Mouse (Mus musculus): ENCODE measurements at regions not wholly inside any gene's neighbourhood (a gene's known extent, or its start where the extent isn't known, plus 50 kb on each side); places are given as distances from the start of the nearest gene placed in this dataset.

- Histone ChIP-seq H3K4me1 (replicated peaks; ENCODE audit: control insufficient read depth, insufficient read depth, low read length) (0 out of 2 replicates have a peak, but pooled peaks cover 3% of the 10 kb centered on the region), H3K4me3 (ENCODE audit: low read length) (no peak overlapping the region), H3K9ac (ENCODE audit: low read length) (no peak overlapping the region), H3K9me3 (ENCODE audit: control insufficient read depth, low read length) (no peaks in the 10 kb centered on the region), H3K27ac (ENCODE audit: low read length) (no peak overlapping the region), H3K36me3 (ENCODE audit: control insufficient read depth, insufficient read depth, low read length) (no peaks in the 10 kb centered on the region), H3K27me3 (ENCODE audit: control insufficient read depth, insufficient read depth, low read depth, low read length) (no peaks in the 10 kb centered on the region), H3K4me2 (ENCODE audit: low read depth, low read length) (no peak overlapping the region)
- no peak for ATAC-seq (ENCODE audit: low read depth)
- 38% methylated on average over 5 of the region's 5 CpGs for WGBS
Measured at GRCm38 (mm10) chr7:71139068-71139467, 212.2 kb downstream of the Gm10295 start.

- Histone ChIP-seq H3K36me3 (ENCODE audit: control insufficient read depth, insufficient read depth, low read length) (no peaks in the 10 kb centered on the region), H3K4me3 (ENCODE audit: low read length) (no peak overlapping the region), H3K27ac (ENCODE audit: low read length) (no peak overlapping the region), H3K27me3 (ENCODE audit: control insufficient read depth, insufficient read depth, low read depth, low read length) (no peaks in the 10 kb centered on the region), H3K9ac (ENCODE audit: low read length) (no peak overlapping the region), H3K4me1 (replicated peaks; ENCODE audit: control insufficient read depth, insufficient read depth, low read length) (no peaks in the 10 kb centered on the region), H3K9me3 (ENCODE audit: control insufficient read depth, low read length) (no peaks in the 10 kb centered on the region), H3K4me2 (ENCODE audit: low read depth, low read length) (no peak overlapping the region)
- 97% methylated on average over 1 of the region's 1 CpGs for WGBS
- ATAC-seq (ENCODE audit: low read depth), result no peak
Measured at GRCm38 (mm10) chr7:71129981-71130380, 221.3 kb downstream of the Gm10295 start.

- no peak overlapping the region for H3K4me3 ChIP-seq (ENCODE audit: low read length)
- H3K27ac ChIP-seq (ENCODE audit: low read length), result no peak overlapping the region
- H3K9me3 ChIP-seq (ENCODE audit: control insufficient read depth, low read length), result no peaks in the 10 kb centered on the region
- WGBS, result 42% methylated on average over 3 of the region's 3 CpGs
- H3K9ac ChIP-seq (ENCODE audit: low read length), result no peak overlapping the region
- H3K36me3 ChIP-seq (ENCODE audit: control insufficient read depth, insufficient read depth, low read length), result no peaks in the 10 kb centered on the region
- H3K4me2 ChIP-seq (ENCODE audit: low read depth, low read length), result no peak overlapping the region
- H3K27me3 ChIP-seq (ENCODE audit: control insufficient read depth, insufficient read depth, low read depth, low read length), result no peaks in the 10 kb centered on the region
- H3K4me1 ChIP-seq (replicated peaks; ENCODE audit: control insufficient read depth, insufficient read depth, low read length), result no peaks in the 10 kb centered on the region
- ATAC-seq (ENCODE audit: low read depth), result no peak
Measured at GRCm38 (mm10) chr7:71128928-71129327, 222.4 kb downstream of the Gm10295 start.

DNA sequence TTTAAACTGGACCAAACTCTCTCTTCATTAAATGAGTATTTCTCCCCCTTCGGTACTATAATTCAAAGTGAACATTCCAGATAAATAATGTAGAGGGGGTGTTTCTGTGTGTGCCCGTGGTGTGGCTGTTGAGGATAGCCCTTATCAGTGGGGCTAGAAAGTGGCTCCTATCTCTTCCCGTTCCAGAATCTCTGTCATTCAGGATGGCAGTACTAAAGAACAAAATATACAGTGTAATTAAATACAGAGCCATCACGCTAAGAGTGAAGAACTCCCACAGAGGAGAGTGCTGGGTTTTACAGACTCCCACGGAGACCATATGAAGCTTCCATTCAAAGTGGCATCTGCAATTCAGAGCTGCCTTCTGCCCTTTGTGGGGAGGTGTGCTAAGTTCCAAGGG is 229.8 kb downstream of the Gm10295 start:
- Histone ChIP-seq H3K4me3 (ENCODE audit: low read length) (no peak overlapping the region), H3K27ac (ENCODE audit: low read length) (no peak overlapping the region), H3K36me3 (ENCODE audit: control insufficient read depth, insufficient read depth, low read length) (no peaks in the 10 kb centered on the region), H3K9ac (ENCODE audit: low read length) (no peak overlapping the region), H3K27me3 (ENCODE audit: control insufficient read depth, insufficient read depth, low read depth, low read length) (no peaks in the 10 kb centered on the region), H3K9me3 (ENCODE audit: control insufficient read depth, low read length) (no peaks in the 10 kb centered on the region), H3K4me1 (replicated peaks; ENCODE audit: control insufficient read depth, insufficient read depth, low read length) (no peaks in the 10 kb centered on the region), H3K4me2 (ENCODE audit: low read depth, low read length) (no peak overlapping the region)
- 38% methylated on average over 5 of the region's 5 CpGs for WGBS
- no peak for ATAC-seq (ENCODE audit: low read depth)

DNA sequence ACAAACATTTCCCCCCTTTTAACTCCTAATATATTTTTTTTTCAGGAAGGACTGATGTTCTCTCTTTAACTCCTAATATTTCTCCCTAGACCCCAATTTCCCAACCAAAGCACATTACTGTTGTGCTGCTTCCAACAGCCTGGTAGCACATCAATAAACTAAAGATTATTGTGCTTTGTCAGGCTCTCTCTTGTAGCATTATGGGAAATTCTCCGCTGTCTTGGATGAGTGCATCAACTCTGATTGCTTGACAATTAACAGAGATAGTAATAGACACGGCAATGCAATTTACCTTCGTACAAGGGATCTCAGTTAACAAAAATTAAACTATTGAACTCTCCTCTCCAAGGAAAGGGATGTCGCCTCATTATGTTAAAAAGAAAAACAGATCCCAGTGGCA is 230.3 kb downstream of the Gm10295 start:
- no peak for ATAC-seq (ENCODE audit: low read depth)
- 71% methylated on average over 4 of the region's 4 CpGs for WGBS
- Histone ChIP-seq H3K27me3 (ENCODE audit: control insufficient read depth, insufficient read depth, low read depth, low read length) (no peaks in the 10 kb centered on the region), H3K9me3 (ENCODE audit: control insufficient read depth, low read length) (no peaks in the 10 kb centered on the region), H3K9ac (ENCODE audit: low read length) (no peak overlapping the region), H3K36me3 (ENCODE audit: control insufficient read depth, insufficient read depth, low read length) (no peaks in the 10 kb centered on the region), H3K4me3 (ENCODE audit: low read length) (no peak overlapping the region), H3K27ac (ENCODE audit: low read length) (no peak overlapping the region), H3K4me1 (replicated peaks; ENCODE audit: control insufficient read depth, insufficient read depth, low read length) (no peaks in the 10 kb centered on the region), H3K4me2 (ENCODE audit: low read depth, low read length) (no peak overlapping the region)

- Histone ChIP-seq H3K9me3 (ENCODE audit: control insufficient read depth, low read length) (no peaks in the 10 kb centered on the region), H3K4me2 (ENCODE audit: low read depth, low read length) (no peak overlapping the region), H3K27me3 (ENCODE audit: control insufficient read depth, insufficient read depth, low read depth, low read length) (no peaks in the 10 kb centered on the region), H3K4me3 (ENCODE audit: low read length) (no peak overlapping the region), H3K9ac (ENCODE audit: low read length) (no peak overlapping the region), H3K27ac (ENCODE audit: low read length) (no peak overlapping the region), H3K36me3 (ENCODE audit: control insufficient read depth, insufficient read depth, low read length) (no peaks in the 10 kb centered on the region), H3K4me1 (replicated peaks; ENCODE audit: control insufficient read depth, insufficient read depth, low read length) (no peaks in the 10 kb centered on the region)
- ATAC-seq (ENCODE audit: low read depth), result no peak
- 33% methylated on average over 6 of the region's 6 CpGs for WGBS
Measured at GRCm38 (mm10) chr7:71119987-71120386, 231.3 kb downstream of the Gm10295 start.

DNA sequence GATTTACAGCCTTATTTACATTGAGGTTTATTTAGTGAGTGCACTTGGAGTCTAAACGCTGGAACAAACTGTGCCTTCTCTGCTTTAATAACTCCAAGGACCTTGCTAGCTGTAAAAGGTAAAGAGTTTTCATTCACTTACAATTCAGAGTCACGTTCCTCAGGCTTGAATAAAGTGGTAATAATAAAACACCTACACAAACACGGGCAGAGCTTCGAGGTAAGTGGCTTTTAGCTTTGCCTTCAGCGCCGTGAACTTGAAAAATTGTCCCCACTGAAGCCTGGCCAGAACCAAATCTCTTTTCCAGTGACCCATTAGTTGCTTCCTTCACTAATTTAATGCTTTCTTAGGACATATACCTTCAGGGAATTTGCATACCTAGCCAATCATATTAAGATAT is 244.2 kb downstream of the Gm10295 start:
- WGBS, result 79% methylated on average over 6 of the region's 6 CpGs
- ATAC-seq (ENCODE audit: low read depth), result no peak
- no peaks in the 10 kb centered on the region for H3K9me3 ChIP-seq (ENCODE audit: control insufficient read depth, low read length)

DNA sequence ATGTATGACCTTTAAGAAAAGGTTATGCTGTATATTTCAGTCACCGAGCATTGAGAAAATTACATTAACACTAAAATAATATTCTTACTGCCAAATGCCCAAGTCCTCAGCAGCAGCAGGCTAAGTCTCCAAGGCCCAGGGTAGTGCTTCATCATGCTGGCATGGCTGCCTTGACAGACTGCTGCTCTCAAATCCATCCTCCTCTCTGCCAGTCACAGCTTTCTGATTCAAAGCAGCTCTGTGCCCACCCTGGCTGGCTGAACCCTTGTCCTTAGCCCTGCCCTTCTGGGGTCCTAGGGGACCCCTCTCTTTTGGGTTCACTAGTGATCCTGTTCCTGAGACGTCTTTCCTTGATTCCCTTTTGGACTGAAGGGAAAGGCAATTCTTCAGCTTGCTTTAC is 251.0 kb downstream of the Gm10295 start:
- H3K36me3 ChIP-seq (ENCODE audit: control insufficient read depth, insufficient read depth, low read length), result no peaks in the 10 kb centered on the region
- H3K4me1 ChIP-seq (replicated peaks; ENCODE audit: control insufficient read depth, insufficient read depth, low read length), result no peaks in the 10 kb centered on the region
- no peak overlapping the region for H3K27ac ChIP-seq (ENCODE audit: low read length)
- no peak overlapping the region for H3K4me3 ChIP-seq (ENCODE audit: low read length)
- 60% methylated on average over 2 of the region's 2 CpGs for WGBS
- H3K9me3 ChIP-seq (ENCODE audit: control insufficient read depth, low read length), result no peaks in the 10 kb centered on the region
- no peak overlapping the region for H3K9ac ChIP-seq (ENCODE audit: low read length)
- no peak overlapping the region for H3K4me2 ChIP-seq (ENCODE audit: low read depth, low read length)
- no peaks in the 10 kb centered on the region for H3K27me3 ChIP-seq (ENCODE audit: control insufficient read depth, insufficient read depth, low read depth, low read length)
- no peak for ATAC-seq (ENCODE audit: low read depth)

More for the DNA sequence above, 244.2 kb downstream of the Gm10295 start:
- no peaks in the 10 kb centered on the region for H3K27me3 ChIP-seq (ENCODE audit: control insufficient read depth, insufficient read depth, low read depth, low read length)
- H3K4me2 ChIP-seq (ENCODE audit: low read depth, low read length), result no peak overlapping the region
- no peak overlapping the region for H3K9ac ChIP-seq (ENCODE audit: low read length)
- H3K27ac ChIP-seq (ENCODE audit: low read length), result no peak overlapping the region
- H3K4me1 ChIP-seq (replicated peaks; ENCODE audit: control insufficient read depth, insufficient read depth, low read length), result no peaks in the 10 kb centered on the region
- H3K4me3 ChIP-seq (ENCODE audit: low read length), result no peak overlapping the region
- no peaks in the 10 kb centered on the region for H3K36me3 ChIP-seq (ENCODE audit: control insufficient read depth, insufficient read depth, low read length)

DNA sequence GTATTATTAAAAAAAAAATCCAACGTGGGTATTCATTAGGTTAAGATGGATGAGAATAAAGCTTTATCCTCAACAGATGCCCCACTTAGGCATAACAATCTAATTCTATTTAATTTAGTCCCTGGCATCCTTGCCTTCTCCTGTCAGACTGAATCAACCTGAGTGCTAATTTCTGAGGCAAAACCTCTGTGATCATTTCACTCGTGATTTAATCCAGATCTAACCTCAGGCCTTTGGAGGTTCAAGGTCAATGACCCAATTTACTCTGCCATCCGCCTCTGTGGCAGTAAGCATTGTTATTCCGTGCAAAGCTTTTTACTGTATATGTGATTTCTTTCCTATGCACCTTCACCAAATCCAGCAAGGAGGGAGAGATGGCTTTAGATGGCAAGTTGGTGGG is 253.0 kb downstream of the Gm10295 start:
- no peak overlapping the region for H3K4me2 ChIP-seq (ENCODE audit: low read depth, low read length)
- no peaks in the 10 kb centered on the region for H3K27me3 ChIP-seq (ENCODE audit: control insufficient read depth, insufficient read depth, low read depth, low read length)
- no peak overlapping the region for H3K27ac ChIP-seq (ENCODE audit: low read length)
- no peaks in the 10 kb centered on the region; the same call in 1 of the 2 replicates for H3K4me1 ChIP-seq (replicated peaks; ENCODE audit: control insufficient read depth, insufficient read depth, low read length)
- no peak overlapping the region for H3K4me3 ChIP-seq (ENCODE audit: low read length)
- no peaks in the 10 kb centered on the region for H3K9me3 ChIP-seq (ENCODE audit: control insufficient read depth, low read length)
- WGBS, result 60% methylated on average over 4 of the region's 4 CpGs
- no peaks in the 10 kb centered on the region for H3K36me3 ChIP-seq (ENCODE audit: control insufficient read depth, insufficient read depth, low read length)
- H3K9ac ChIP-seq (ENCODE audit: low read length), result no peak overlapping the region
- no peak for ATAC-seq (ENCODE audit: low read depth)

GRCm38 (mm10) chr7:71093301-71093939 is 257.9 kb downstream of the Gm10295 start:
- peak; percentile 96 for ATAC-seq (ENCODE audit: low read depth)
- WGBS, result 34% methylated on average over 6 of the region's 6 CpGs

More at GRCm38 (mm10) chr7:71093301-71093939, 257.9 kb downstream of the Gm10295 start:
- H3K4me3 ChIP-seq (ENCODE audit: low read length), result no peak overlapping the region
- peak overlapping the region; percentile 79 for H3K27ac ChIP-seq (ENCODE audit: low read length)
- H3K4me1 ChIP-seq (replicated peaks; ENCODE audit: control insufficient read depth, insufficient read depth, low read length), result peaks cover 3% of the 10 kb centered on the region; the same call in 1 of the 2 replicates
- H3K9ac ChIP-seq (ENCODE audit: low read length), result no peak overlapping the region
- no peaks in the 10 kb centered on the region for H3K9me3 ChIP-seq (ENCODE audit: control insufficient read depth, low read length)
- no peaks in the 10 kb centered on the region for H3K36me3 ChIP-seq (ENCODE audit: control insufficient read depth, insufficient read depth, low read length)
- H3K4me2 ChIP-seq (ENCODE audit: low read depth, low read length), result no peak overlapping the region
- H3K27me3 ChIP-seq (ENCODE audit: control insufficient read depth, insufficient read depth, low read depth, low read length), result no peaks in the 10 kb centered on the region
